Mouse (Mus musculus) lung, adult 2 months (tissue): ENCODE results near the gene Pde6d.

ENCODE experiments used
- CTCF ChIP-seq: fragments of 200-500 bp; IDR thresholded peaks from 2 replicates; pipeline ENCODE4 v1.5.1; 2011; ENCODE audit warnings: mild to moderate bottlenecking, low read length, control low read depth; ENCODE audit not compliant: insufficient read depth
- POLR2A ChIP-seq: fragments of 200-500 bp; IDR thresholded peaks from 2 replicates; pipeline ENCODE4 v1.6.1; 2011; ENCODE audit warnings: low read depth, mild to moderate bottlenecking, control low read depth, low read length, borderline replicate concordance; ENCODE audit errors: extremely low read depth

DNA sequence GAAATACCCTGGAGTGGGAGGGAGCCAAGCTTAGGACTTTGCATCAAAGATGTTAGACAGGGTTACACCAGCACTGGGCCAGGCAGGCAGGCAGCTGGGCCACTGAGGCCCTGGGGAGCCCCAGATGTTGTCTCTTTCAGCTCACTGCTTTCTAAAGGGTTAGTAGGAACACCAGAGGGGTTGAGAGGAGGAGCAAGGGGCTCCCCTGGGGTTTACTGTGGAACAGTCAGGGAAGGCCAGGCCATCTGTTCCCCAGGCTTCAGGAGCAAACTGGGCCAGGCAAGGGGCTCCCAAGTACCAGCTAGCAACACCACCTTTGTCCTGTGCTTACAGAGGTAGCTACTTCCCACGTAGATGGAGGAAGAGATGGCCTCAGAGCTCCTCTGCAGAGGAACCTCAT, 83.8 kb downstream of the Pde6d start:
- TF ChIP-seq CTCF (no peak), POLR2A (no peak)
